Mouse (Mus musculus): Measurements from ENCODE around the gene Erc1.

Erc1 gene

GRCm38 (mm10) chr6:119587897-119588296 is 260.1 kb downstream of the Erc1 start:
- no peak for DNase-seq (ENCODE audit: low spot score)

GRCm38 (mm10) chr6:119587454-119587853 is 260.5 kb downstream of the Erc1 start:
- DNase-seq (ENCODE audit: low spot score), result no peak

- no peak for DNase-seq (ENCODE audit: low spot score)
Observed at GRCm38 (mm10) chr6:119585652-119586375, 262.2 kb downstream of the Erc1 start.

GRCm38 (mm10) chr6:119584061-119584460 is 263.9 kb downstream of the Erc1 start:
- no peak for DNase-seq (ENCODE audit: low spot score)

GRCm38 (mm10) chr6:119583165-119583564 is 264.8 kb downstream of the Erc1 start:
- no peak for DNase-seq (ENCODE audit: low spot score)

GRCm38 (mm10) chr6:119576706-119577105 is 271.3 kb downstream of the Erc1 start:
- no peak for DNase-seq (ENCODE audit: low spot score)

- no peak for DNase-seq (ENCODE audit: low spot score)
Observed at GRCm38 (mm10) chr6:119575331-119575730, 272.6 kb downstream of the Erc1 start.

GRCm38 (mm10) chr6:119572296-119572695 is 275.7 kb downstream of the Erc1 start:
- no peak for DNase-seq (ENCODE audit: low spot score)

- no peak for DNase-seq (ENCODE audit: low spot score)
Observed at GRCm38 (mm10) chr6:119570797-119571196, 277.2 kb downstream of the Erc1 start.

- DNase-seq (ENCODE audit: low spot score), result no peak
Observed at GRCm38 (mm10) chr6:119568339-119568738, 279.6 kb downstream of the Erc1 start.

GRCm38 (mm10) chr6:119565451-119566379 is 282.3 kb downstream of the Erc1 start:
- no peak for DNase-seq (ENCODE audit: low spot score)

- no peak for DNase-seq (ENCODE audit: low spot score)
Observed at GRCm38 (mm10) chr6:119562558-119562957, 285.4 kb downstream of the Erc1 start.

- DNase-seq (ENCODE audit: low spot score), result no peak
Observed at GRCm38 (mm10) chr6:119558855-119559254, 289.1 kb downstream of the Erc1 start.

GRCm38 (mm10) chr6:119554439-119554838 is 293.5 kb downstream of the Erc1 start:
- peak; percentile 56 for DNase-seq (ENCODE audit: low spot score)

- DNase-seq (ENCODE audit: low spot score), result no peak
Observed at GRCm38 (mm10) chr6:119544518-119544864, 303.5 kb downstream of the Erc1 start.

- peak; percentile 57 for DNase-seq (ENCODE audit: low spot score)
Observed at GRCm38 (mm10) chr6:119543803-119544517, 304.0 kb downstream of the Erc1 start, which contains the start of gene Wnt5b. Gene Wnt5b (minus strand): TSS chr6:119544347.

- DNase-seq (ENCODE audit: low spot score), result peak; percentile 64
Observed at GRCm38 (mm10) chr6:119543456-119543802, 304.5 kb downstream of the Erc1 start.

GRCm38 (mm10) chr6:119535867-119536266 is 312.1 kb downstream of the Erc1 start:
- DNase-seq (ENCODE audit: low spot score), result no peak

- DNase-seq (ENCODE audit: low spot score), result no peak
Observed at GRCm38 (mm10) chr6:119533170-119533709, 314.7 kb downstream of the Erc1 start.

- no peak for DNase-seq (ENCODE audit: low spot score)
Observed at GRCm38 (mm10) chr6:119529659-119530058, 318.3 kb downstream of the Erc1 start.

- DNase-seq (ENCODE audit: low spot score), result peak; percentile 62
Observed at GRCm38 (mm10) chr6:119526498-119526897, 321.5 kb downstream of the Erc1 start.

- DNase-seq (ENCODE audit: low spot score), result no peak
Observed at GRCm38 (mm10) chr6:119521931-119522391, 326.0 kb downstream of the Erc1 start.
